Mouse (Mus musculus) embryonic facial prominence, embryonic 11.5 days (tissue): Measurements from ENCODE around the gene Lpin2. TPM values are rescaled to one million over a fixed set of nuclear protein-coding genes. Genes with fewer than 3 reads are reported as not detected.

Experiments
- ATAC-seq: fragments of 200-750 bp; cut with Nextera tagmentation; replicated peaks from 2 replicates; pipeline ENCODE4 v1.8.0; 2017; ENCODE audit warnings: low read depth; ENCODE audit not compliant: insufficient number of reproducible peaks, low FRiP score, low TSS enrichment
- DNase-seq: peaks from one replicate; pipeline ENCODE4 v3.0.0-alpha.2; 2015; ENCODE audit warnings: low spot score
- H3K27ac ChIP-seq: fragments of 300-500 bp; sonication (generic); replicated peaks from 2 replicates; pipeline ENCODE4 v1.5.1; 2014; ENCODE audit warnings: mild to moderate bottlenecking, low read depth, low read length, control low read depth
- H3K27me3 ChIP-seq: fragments of 300-500 bp; sonication (generic); 2 replicates; pipeline ENCODE4 v1.6.1; 2014; ENCODE audit warnings: mild to moderate bottlenecking, low read length, moderate library complexity, mixed read lengths; ENCODE audit not compliant: control insufficient read depth, insufficient read depth
- H3K36me3 ChIP-seq: fragments of 300-500 bp; sonication (generic); replicated peaks from 2 replicates; pipeline ENCODE4 v1.6.1; 2014; ENCODE audit warnings: low read depth, mild to moderate bottlenecking, low read length, moderate library complexity, mixed read lengths; ENCODE audit not compliant: control insufficient read depth, insufficient read depth
- H3K4me1 ChIP-seq: fragments of 300-500 bp; sonication (generic); 2 replicates; pipeline ENCODE4 v1.6.1; 2014; ENCODE audit warnings: low read length, mixed read lengths; ENCODE audit not compliant: control insufficient read depth, insufficient read depth
- H3K4me2 ChIP-seq: fragments of 300-500 bp; sonication (generic); 2 replicates; pipeline ENCODE4 v1.6.1; 2014; ENCODE audit warnings: low read depth, mild to moderate bottlenecking, control low read depth, low read length, moderate library complexity
- H3K4me3 ChIP-seq: fragments of 300-500 bp; sonication (generic); 2 replicates; pipeline ENCODE4 v1.5.1; 2014; ENCODE audit warnings: low read depth, low read length, control low read depth
- H3K9ac ChIP-seq: fragments of 300-500 bp; sonication (generic); replicated peaks from 2 replicates; pipeline ENCODE4 v1.6.1; 2014; ENCODE audit warnings: mild to moderate bottlenecking, control low read depth, low read length
- H3K9me3 ChIP-seq: fragments of 300-500 bp; sonication (generic); replicated peaks from 2 replicates; pipeline ENCODE4 v1.6.1; 2016; ENCODE audit warnings: mild to moderate bottlenecking, low read length, inconsistent platforms, mixed read lengths; ENCODE audit not compliant: control insufficient read depth
- WGBS: fragments of 180-500 bp; shearing (Covaris S2); extraction: QIAGEN DNeasy Blood & Tissue Kit; methylation state at CpG from one replicate; pipeline ENCODE4 v1.1.7; 2014; 5-methylcytosine and 5-hydroxymethylcytosine counted together
- polyA plus RNA-seq: library from polyadenylated mRNA; unstranded; fragments of >200 nt; fragmentation: Nextera tagmentation; extraction: Ambion mirVana; gene quantifications from 2 replicates; pipeline ENCODE4 v1.2.1, GENCODE M21; 2014

Gene Lpin2
- polyA plus RNA-seq, 1 experiment from 2014 or later: 46.3 TPM

GRCm38 (mm10) chr17:71160244-71160995 is 21.9 kb upstream of the Lpin2 start:
- H3K9me3 ChIP-seq: no peaks in the 10 kb centered on the region
- peak overlapping the region; percentile 68 for H3K27ac ChIP-seq
- ATAC-seq: no peak
- no peak overlapping the region for H3K4me3 ChIP-seq
- no peaks in the 10 kb centered on the region for H3K36me3 ChIP-seq
- no peak for DNase-seq
- 91% methylated on average over 8 of the region's 8 CpGs for WGBS
- peaks cover 5% of the 10 kb centered on the region for H3K4me1 ChIP-seq
- H3K4me2 ChIP-seq: no peak overlapping the region
- no peaks in the 10 kb centered on the region for H3K27me3 ChIP-seq
- no peak overlapping the region for H3K9ac ChIP-seq

- H3K4me1 ChIP-seq: no peaks in the 10 kb centered on the region; the same call in 1 of the 2 replicates
- ATAC-seq (no peak), DNase-seq (no peak)
- no peaks in the 10 kb centered on the region for H3K36me3 ChIP-seq
- no peak overlapping the region for H3K9ac ChIP-seq
- H3K9me3 ChIP-seq: no peaks in the 10 kb centered on the region
- no peak overlapping the region for H3K27ac ChIP-seq
- H3K4me2 ChIP-seq: no peak overlapping the region
- no peaks in the 10 kb centered on the region for H3K27me3 ChIP-seq
- no peak overlapping the region for H3K4me3 ChIP-seq
- WGBS: 81% methylated on average over 6 of the region's 6 CpGs
Observed at GRCm38 (mm10) chr17:71164991-71165390, 17.4 kb upstream of the Lpin2 start.

- no peak for DNase-seq
- H3K9ac ChIP-seq: no peak overlapping the region
- H3K4me2 ChIP-seq: no peak overlapping the region
Observed at GRCm38 (mm10) chr17:71168205-71168815, 14.1 kb upstream of the Lpin2 start.

GRCm38 (mm10) chr17:71168846-71169245 is 13.5 kb upstream of the Lpin2 start:
- H3K36me3 ChIP-seq: no peaks in the 10 kb centered on the region
- H3K27ac ChIP-seq: no peak overlapping the region
- no peaks in the 10 kb centered on the region for H3K4me1 ChIP-seq
- no peak for ATAC-seq
- DNase-seq: no peak
- no peak overlapping the region for H3K4me3 ChIP-seq
- 50% methylated on average over 9 of the region's 9 CpGs for WGBS
- no peak overlapping the region for H3K4me2 ChIP-seq
- no peak overlapping the region for H3K9ac ChIP-seq
- no peaks in the 10 kb centered on the region for H3K9me3 ChIP-seq
- H3K27me3 ChIP-seq: no peaks in the 10 kb centered on the region

More at GRCm38 (mm10) chr17:71168205-71168815, 14.1 kb upstream of the Lpin2 start:
- no peaks in the 10 kb centered on the region for H3K27me3 ChIP-seq
- no peak overlapping the region for H3K27ac ChIP-seq
- 79% methylated on average over 5 of the region's 5 CpGs for WGBS
- ATAC-seq: no peak
- no peaks in the 10 kb centered on the region for H3K4me1 ChIP-seq
- no peaks in the 10 kb centered on the region for H3K9me3 ChIP-seq
- H3K4me3 ChIP-seq: no peak overlapping the region
- H3K36me3 ChIP-seq: no peaks in the 10 kb centered on the region

DNA sequence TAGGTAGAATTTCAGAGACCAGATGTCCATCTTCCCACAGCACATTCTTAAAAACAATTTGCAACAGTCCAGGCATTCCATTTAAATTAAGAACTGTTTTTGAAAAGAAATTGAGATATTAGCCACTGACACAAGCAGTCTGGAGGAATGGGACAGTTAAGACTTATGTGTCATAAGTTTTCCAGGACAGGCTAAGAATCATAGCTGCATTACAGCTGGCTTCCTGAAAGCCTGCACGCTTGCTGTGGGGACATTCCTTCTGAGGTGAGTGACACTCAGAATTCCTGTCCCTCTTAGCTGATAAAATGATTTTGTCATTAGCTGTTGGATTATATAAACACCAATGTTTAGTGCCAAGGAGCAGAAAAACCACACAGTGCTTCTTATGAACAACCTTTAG is 12.7 kb upstream of the Lpin2 start:
- Histone ChIP-seq H3K4me1 (no peaks in the 10 kb centered on the region), H3K4me2 (no peak overlapping the region), H3K36me3 (no peaks in the 10 kb centered on the region), H3K9me3 (no peaks in the 10 kb centered on the region), H3K27ac (no peak overlapping the region), H3K27me3 (no peaks in the 10 kb centered on the region), H3K9ac (no peak overlapping the region), H3K4me3 (no peak overlapping the region)
- DNase-seq (no peak), ATAC-seq (no peak)
- 72% methylated on average over 1 of the region's 1 CpGs for WGBS

DNA sequence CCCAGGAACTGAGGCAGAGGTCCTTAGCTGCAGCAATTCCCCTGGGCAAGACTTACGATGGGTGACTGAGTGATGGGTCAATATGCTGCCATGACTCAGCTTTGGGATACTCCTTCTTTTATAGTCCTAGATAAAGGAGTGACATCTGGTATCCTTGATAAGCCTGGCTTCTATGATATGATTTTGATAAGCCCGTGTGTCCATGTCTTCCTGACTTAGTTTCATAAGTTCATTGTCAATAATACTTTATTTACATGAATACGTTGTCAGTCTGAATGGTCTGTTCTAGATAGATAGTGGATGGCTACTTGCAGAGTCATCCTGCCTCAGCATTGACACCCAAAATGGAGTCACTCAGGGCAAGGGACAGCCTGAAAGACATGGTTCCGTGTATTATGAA is 11.2 kb upstream of the Lpin2 start:
- Histone ChIP-seq H3K27ac (no peak overlapping the region), H3K27me3 (no peaks in the 10 kb centered on the region), H3K4me3 (no peak overlapping the region), H3K4me1 (no peaks in the 10 kb centered on the region), H3K36me3 (no peaks in the 10 kb centered on the region), H3K9me3 (no peaks in the 10 kb centered on the region), H3K9ac (no peak overlapping the region), H3K4me2 (no peak overlapping the region)
- no peak for DNase-seq
- ATAC-seq: no peak
- WGBS: 91% methylated on average over 4 of the region's 4 CpGs

GRCm38 (mm10) chr17:71177336-71177735 is 5.0 kb upstream of the Lpin2 start:
- no peaks in the 10 kb centered on the region for H3K27me3 ChIP-seq
- H3K4me3 ChIP-seq: no peak overlapping the region
- H3K9me3 ChIP-seq: no peaks in the 10 kb centered on the region
- no peaks in the 10 kb centered on the region; the same call in 1 of the 2 replicates for H3K4me1 ChIP-seq
- DNase-seq: no peak
- no peak overlapping the region for H3K9ac ChIP-seq
- no peaks in the 10 kb centered on the region for H3K36me3 ChIP-seq
- no peak overlapping the region for H3K4me2 ChIP-seq
- no peak for ATAC-seq
- WGBS: 75% methylated on average over 4 of the region's 4 CpGs
- no peak overlapping the region for H3K27ac ChIP-seq

DNA sequence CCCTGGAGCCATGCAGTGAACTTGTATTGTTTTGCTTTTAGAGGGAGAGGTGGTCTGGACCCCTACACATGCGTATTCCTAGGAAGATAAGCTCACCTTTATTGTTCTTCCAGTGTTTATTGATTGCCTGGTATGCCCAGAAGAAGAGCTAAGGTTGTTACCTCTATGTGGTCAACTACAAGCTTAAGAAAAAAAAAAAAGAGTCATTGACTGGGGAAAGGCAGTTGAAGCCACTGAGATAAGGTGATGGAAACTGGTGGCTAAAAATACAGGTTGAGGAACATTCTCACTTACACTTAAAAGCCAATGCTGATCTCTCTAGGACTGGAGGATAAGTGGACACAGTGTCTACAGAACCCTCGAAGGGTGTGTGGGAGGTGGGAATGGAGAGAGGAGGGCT is 4.4 kb upstream of the Lpin2 start:
- WGBS: 78% methylated on average over 2 of the region's 2 CpGs
- Histone ChIP-seq H3K27me3 (no peaks in the 10 kb centered on the region), H3K27ac (no peak overlapping the region), H3K9ac (no peak overlapping the region), H3K4me2 (no peak overlapping the region), H3K4me3 (no peak overlapping the region), H3K36me3 (no peaks in the 10 kb centered on the region), H3K4me1 (no peaks in the 10 kb centered on the region; the same call in 1 of the 2 replicates), H3K9me3 (no peaks in the 10 kb centered on the region)
- no peak for ATAC-seq
- DNase-seq: no peak
